Mouse (Mus musculus) stomach, embryonic 16.5 days (tissue): ENCODE data around the gene Neurod2. TPM values are rescaled to one million over a fixed set of nuclear protein-coding genes. Genes with fewer than 3 reads are reported as not detected.

ENCODE experiments used
- ATAC-seq: fragments of 200-750 bp; cut with Nextera tagmentation; 2 replicates; pipeline ENCODE4 v1.8.0; 2017; ENCODE audit warnings: moderate number of reproducible peaks, moderate TSS enrichment; ENCODE audit not compliant: insufficient read depth, low FRiP score
- H3K27ac ChIP-seq: fragments of 300-500 bp; sonication (generic); 2 replicates; pipeline ENCODE4 v1.5.1; 2014; ENCODE audit warnings: low read length
- H3K27me3 ChIP-seq: fragments of 300-500 bp; sonication (generic); 2 replicates; pipeline ENCODE4 v1.6.1; 2014; ENCODE audit warnings: low read length, control low read depth, mixed read lengths; ENCODE audit not compliant: control insufficient read depth, insufficient read depth
- H3K36me3 ChIP-seq: fragments of 300-500 bp; sonication (generic); 2 replicates; pipeline ENCODE4 v1.6.1; 2014; ENCODE audit warnings: low read length; ENCODE audit not compliant: control insufficient read depth, insufficient read depth
- H3K4me1 ChIP-seq: fragments of 300-500 bp; sonication (generic); 2 replicates; pipeline ENCODE4 v1.6.1; 2014; ENCODE audit warnings: low read length, control low read depth, mixed read lengths; ENCODE audit not compliant: control insufficient read depth, insufficient read depth
- H3K4me2 ChIP-seq: fragments of 300-500 bp; sonication (generic); 2 replicates; pipeline ENCODE4 v1.6.1; 2014; ENCODE audit warnings: low read depth, low read length, mixed read lengths
- H3K4me3 ChIP-seq: fragments of 300-500 bp; sonication (generic); replicated peaks from 2 replicates; pipeline ENCODE4 v1.5.1; 2014; ENCODE audit warnings: mild to moderate bottlenecking, low read length
- H3K9ac ChIP-seq: fragments of 300-500 bp; sonication (generic); 2 replicates; pipeline ENCODE4 v1.6.1; 2014; ENCODE audit warnings: low read length
- H3K9me3 ChIP-seq: fragments of 300-500 bp; sonication (generic); replicated peaks from 2 replicates; pipeline ENCODE4 v1.6.1; 2016; ENCODE audit warnings: low read length, control low read depth; ENCODE audit not compliant: control insufficient read depth
- WGBS: fragments of 180-500 bp; shearing (Covaris S2); extraction: QIAGEN DNeasy Blood & Tissue Kit; methylation state at CpG from one replicate; pipeline ENCODE4 v1.1.7; 2014; 5-methylcytosine and 5-hydroxymethylcytosine counted together
- polyA plus RNA-seq: library from polyadenylated mRNA; unstranded; fragments of >200 nt; fragmentation: Nextera tagmentation; extraction: Ambion mirVana; gene quantifications from 2 replicates; pipeline ENCODE4 v1.2.1, GENCODE M21; 2015

Gene Neurod2
- polyA plus RNA-seq, 1 experiment from 2014 or later, result not detected

- no peaks in the 10 kb centered on the region for H3K27me3 ChIP-seq
- no peak overlapping the region for H3K4me2 ChIP-seq
- no peak overlapping the region for H3K4me3 ChIP-seq
- no peak overlapping the region for H3K9ac ChIP-seq
- ATAC-seq, result no peak
- H3K36me3 ChIP-seq, result no peaks in the 10 kb centered on the region
- no peaks in the 10 kb centered on the region for H3K9me3 ChIP-seq
- H3K27ac ChIP-seq, result no peak overlapping the region
- WGBS, result 75% methylated on average over 7 of the region's 7 CpGs
- H3K4me1 ChIP-seq, result peaks cover 16% of the 10 kb centered on the region
These were observed 38.4 kb upstream of the Neurod2 start for GRCm38 (mm10) chr11:98367863-98368186.

DNA sequence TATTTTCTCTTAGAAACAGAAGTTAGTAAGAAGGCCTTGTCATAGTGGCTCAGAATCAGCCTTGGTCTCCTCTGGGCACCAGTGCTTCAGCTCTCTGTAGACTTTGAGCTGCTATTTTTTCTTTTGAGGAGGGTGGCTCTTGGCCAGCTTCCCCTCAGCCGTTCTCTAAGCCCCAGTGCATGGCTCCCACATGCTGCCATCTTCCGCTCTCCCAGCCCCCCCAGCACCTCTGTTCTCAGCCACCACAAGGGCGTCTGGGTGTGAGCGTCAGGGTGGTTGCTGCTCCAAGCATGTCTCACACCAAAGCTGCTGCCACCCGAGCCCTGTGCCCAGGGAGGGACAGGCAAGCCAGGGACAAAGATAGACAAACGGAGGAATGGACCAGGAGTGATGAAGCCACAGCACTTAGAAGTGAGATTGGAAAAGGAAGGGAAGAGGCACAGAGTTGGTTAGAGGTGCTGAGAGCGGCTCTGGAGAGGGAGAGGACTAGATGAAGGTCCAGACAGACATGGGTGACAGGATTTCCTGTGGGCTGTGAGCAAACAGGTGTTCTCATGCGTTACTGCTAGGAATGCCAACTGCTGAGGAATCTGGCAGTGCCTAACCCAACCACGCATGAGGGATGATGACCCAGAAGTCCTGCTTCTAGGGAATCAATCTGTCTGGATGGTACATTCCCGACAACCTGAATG lies 37.9 kb upstream of the Neurod2 start:
- Histone ChIP-seq H3K4me2 (no peak overlapping the region), H3K4me3 (no peak overlapping the region), H3K36me3 (no peaks in the 10 kb centered on the region), H3K4me1 (peaks cover 16% of the 10 kb centered on the region), H3K27ac (no peak overlapping the region), H3K9me3 (no peaks in the 10 kb centered on the region), H3K9ac (no peak overlapping the region), H3K27me3 (no peaks in the 10 kb centered on the region)
- no peak for ATAC-seq
- 73% methylated on average over 10 of the region's 10 CpGs for WGBS

DNA sequence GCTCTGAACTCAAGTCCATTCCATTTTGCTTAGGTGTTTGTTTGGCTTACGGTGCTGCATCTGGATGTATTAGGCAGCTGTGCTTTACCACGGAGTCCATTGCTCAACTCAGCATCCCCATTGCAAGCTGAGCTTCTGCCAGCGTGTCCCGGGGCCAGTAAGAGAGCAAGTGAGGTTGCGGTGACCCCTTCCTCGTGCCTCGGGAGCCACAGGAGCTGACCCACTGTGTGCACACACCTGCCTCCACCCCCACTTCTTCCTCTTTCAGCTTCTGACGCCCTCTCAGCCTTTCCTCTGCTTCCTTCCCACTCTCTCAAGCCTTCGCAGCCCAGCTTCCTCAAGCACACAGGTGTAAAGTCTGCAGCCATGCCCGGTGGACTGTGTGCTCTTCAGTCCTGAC lies 36.8 kb upstream of the Neurod2 start:
- no peak overlapping the region for H3K9ac ChIP-seq
- H3K4me2 ChIP-seq, result no peak overlapping the region
- no peak overlapping the region for H3K27ac ChIP-seq
- ATAC-seq, result no peak
- H3K4me3 ChIP-seq, result no peak overlapping the region
- peaks cover 9% of the 10 kb centered on the region for H3K4me1 ChIP-seq
- H3K36me3 ChIP-seq, result no peaks in the 10 kb centered on the region
- H3K27me3 ChIP-seq, result no peaks in the 10 kb centered on the region
- 70% methylated on average over 10 of the region's 10 CpGs for WGBS
- no peaks in the 10 kb centered on the region for H3K9me3 ChIP-seq

GRCm38 (mm10) chr11:98364410-98364809 lies 35.0 kb upstream of the Neurod2 start:
- H3K36me3 ChIP-seq, result no peaks in the 10 kb centered on the region
- no peak overlapping the region for H3K4me3 ChIP-seq
- H3K27me3 ChIP-seq, result no peaks in the 10 kb centered on the region
- no peak overlapping the region for H3K4me2 ChIP-seq
- WGBS, result 80% methylated on average over 5 of the region's 5 CpGs
- H3K9ac ChIP-seq, result no peak overlapping the region
- H3K27ac ChIP-seq, result peak overlapping the region; percentile 22; the same call in 1 of the 2 replicates
- ATAC-seq, result no peak
- no peaks in the 10 kb centered on the region for H3K9me3 ChIP-seq
- H3K4me1 ChIP-seq, result peaks cover 16% of the 10 kb centered on the region

- 67% methylated on average over 5 of the region's 5 CpGs for WGBS
- Histone ChIP-seq H3K27me3 (no peaks in the 10 kb centered on the region), H3K9me3 (no peaks in the 10 kb centered on the region), H3K36me3 (no peaks in the 10 kb centered on the region), H3K4me2 (no peak overlapping the region), H3K9ac (no peak overlapping the region), H3K27ac (peak overlapping the region; percentile 22; the same call in 1 of the 2 replicates), H3K4me3 (no peak overlapping the region), H3K4me1 (peaks cover 22% of the 10 kb centered on the region)
- ATAC-seq, result no peak
These were observed 34.4 kb upstream of the Neurod2 start for GRCm38 (mm10) chr11:98363817-98364216.

GRCm38 (mm10) chr11:98360866-98361521 lies 31.5 kb upstream of the Neurod2 start:
- Histone ChIP-seq H3K9ac (peak overlapping the region; percentile 37; the same call in 1 of the 2 replicates), H3K27ac (peak overlapping the region; percentile 34; the same call in 1 of the 2 replicates), H3K9me3 (no peaks in the 10 kb centered on the region), H3K36me3 (no peaks in the 10 kb centered on the region), H3K4me3 (no peak overlapping the region), H3K4me1 (peaks cover 36% of the 10 kb centered on the region), H3K4me2 (no peak overlapping the region), H3K27me3 (no peaks in the 10 kb centered on the region)
- no peak for ATAC-seq
- WGBS, result 69% methylated on average over 9 of the region's 9 CpGs

GRCm38 (mm10) chr11:98358161-98359083 lies 29.0 kb upstream of the Neurod2 start, which contains the start of gene Stard3:
Stard3 (plus strand) TSS chr11:98358368.
- Histone ChIP-seq H3K27ac (peak within 1 kb of the TSS; percentile 94), H3K9me3 (no peaks in the 10 kb centered on the region), H3K36me3 (no peaks in the 10 kb centered on the region), H3K4me2 (peak within 1 kb of the TSS; percentile 73), H3K27me3 (no peaks in the 10 kb centered on the region), H3K9ac (peak within 1 kb of the TSS; percentile 86), H3K4me1 (peaks cover 33% of the 10 kb centered on the region), H3K4me3 (peak within 1 kb of the TSS; percentile 80)
- under 1% methylated on average over 56 of the region's 60 CpGs for WGBS
- peak; percentile 87 for ATAC-seq

DNA sequence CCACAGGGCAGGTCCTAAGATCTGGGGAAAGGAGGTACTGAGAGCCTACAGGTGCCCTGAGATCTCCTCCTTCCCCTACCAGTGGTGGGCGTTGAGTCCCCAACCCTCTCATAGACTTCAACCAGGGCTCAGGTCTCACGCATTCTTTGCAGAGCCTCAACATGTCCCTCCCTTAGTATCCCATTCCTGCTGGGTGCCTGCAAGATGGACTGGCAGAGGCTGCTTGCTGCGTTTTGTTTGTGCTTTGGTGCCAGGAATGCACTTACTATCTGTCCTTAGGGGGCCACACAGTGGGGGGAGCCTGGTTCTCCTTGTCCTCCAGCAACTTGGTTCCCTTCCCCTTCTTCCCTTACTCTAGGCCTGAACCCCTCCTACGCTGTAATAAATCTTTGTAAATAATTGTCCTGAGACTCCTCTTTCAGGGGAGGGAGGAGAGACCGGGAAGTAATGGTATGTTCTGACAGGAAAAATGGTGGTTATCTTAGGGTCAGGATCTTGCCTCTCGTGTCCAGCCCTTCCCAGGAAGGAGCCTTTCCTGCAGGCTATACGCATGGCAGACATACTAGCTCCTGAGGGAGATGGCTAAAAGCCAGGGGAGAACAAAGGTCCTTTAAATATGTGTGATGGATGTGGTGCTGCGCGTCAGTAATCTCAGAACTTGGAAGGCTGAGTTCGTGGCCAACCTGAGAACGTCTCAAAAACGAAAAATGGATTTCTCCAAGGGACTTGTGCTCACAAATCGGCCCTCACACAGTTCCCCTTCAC lies 28.1 kb upstream of the Neurod2 start:
- no peak; the same call in 1 of the 2 replicates for ATAC-seq
- no peaks in the 10 kb centered on the region for H3K27me3 ChIP-seq
- peak overlapping the region; percentile 80 for H3K4me3 ChIP-seq
- WGBS, result 5% methylated on average over 13 of the region's 13 CpGs
- H3K27ac ChIP-seq, result peak overlapping the region; percentile 94
- peak overlapping the region; percentile 73 for H3K4me2 ChIP-seq
- H3K4me1 ChIP-seq, result peaks cover 33% of the 10 kb centered on the region
- H3K9ac ChIP-seq, result peak overlapping the region; percentile 64
- H3K36me3 ChIP-seq, result no peaks in the 10 kb centered on the region
- H3K9me3 ChIP-seq, result no peaks in the 10 kb centered on the region
